Mouse (Mus musculus) liver, adult (tissue): ENCODE measurements around the gene Nudt15.

ENCODE experiments used
- GATA4 ChIP-seq: IDR thresholded peaks from 2 replicates; pipeline ENCODE4 v1.6.1; 2014; ENCODE audit warnings: mild to moderate bottlenecking, low read length; ENCODE audit not compliant: insufficient replicate concordance

Nudt15 gene

GRCm38 (mm10) chr14:73484366-73485110 is 63.5 kb downstream of the Nudt15 start:
- no peak for TF ChIP-seq GATA4

GRCm38 (mm10) chr14:73483516-73484229 is 64.4 kb downstream of the Nudt15 start:
- TF ChIP-seq GATA4, result no peak

- no peak for TF ChIP-seq GATA4
Measured at GRCm38 (mm10) chr14:73479771-73480170, 68.3 kb downstream of the Nudt15 start.

GRCm38 (mm10) chr14:73478321-73478720 is 69.7 kb downstream of the Nudt15 start:
- TF ChIP-seq GATA4, result no peak

GRCm38 (mm10) chr14:73477077-73477476 is 71.0 kb downstream of the Nudt15 start:
- TF ChIP-seq GATA4, result no peak

GRCm38 (mm10) chr14:73476361-73476934 is 71.6 kb downstream of the Nudt15 start:
- no peak for TF ChIP-seq GATA4

GRCm38 (mm10) chr14:73475506-73475905 is 72.5 kb downstream of the Nudt15 start:
- no peak for TF ChIP-seq GATA4

- no peak for TF ChIP-seq GATA4
Measured at GRCm38 (mm10) chr14:73474636-73475093, 73.4 kb downstream of the Nudt15 start.

- no peak for TF ChIP-seq GATA4
Measured at GRCm38 (mm10) chr14:73473670-73474460, 74.2 kb downstream of the Nudt15 start.

- no peak for TF ChIP-seq GATA4
Measured at GRCm38 (mm10) chr14:73472205-73472604, 75.8 kb downstream of the Nudt15 start.

GRCm38 (mm10) chr14:73470593-73470992 is 77.4 kb downstream of the Nudt15 start:
- no peak for TF ChIP-seq GATA4

- TF ChIP-seq GATA4, result no peak
Measured at GRCm38 (mm10) chr14:73469506-73469905, 78.5 kb downstream of the Nudt15 start.
